Mouse (Mus musculus): Measurements from ENCODE around the gene Ehf. TPM values are rescaled to one million over a fixed set of nuclear protein-coding genes. Genes with fewer than 3 reads are reported as not detected.

Ehf gene
- polyA plus RNA-seq, 1 experiment from 2014 or later: not detected

GRCm38 (mm10) chr2:103290167-103290566, 12.9 kb downstream of the Ehf start:
- Histone ChIP-seq H3K4me3 (no peak overlapping the region), H3K4me1 (peaks cover 40% of the 10 kb centered on the region), H3K36me3 (replicated peaks) (no peaks in the 10 kb centered on the region), H3K27ac (no peak overlapping the region), H3K27me3 (ENCODE audit: poor library complexity, severe bottlenecking) (peaks cover 21% of the 10 kb centered on the region), H3K9me3 (no peaks in the 10 kb centered on the region)
- WGBS: 92% methylated on average over 3 of the region's 3 CpGs
- no peak for DNase-seq (ENCODE audit: extremely low spot score, low spot score)

GRCm38 (mm10) chr2:103289407-103289950, 13.6 kb downstream of the Ehf start:
- no peak overlapping the region for H3K4me3 ChIP-seq
- 79% methylated on average over 7 of the region's 7 CpGs for WGBS

GRCm38 (mm10) chr2:103287716-103288115, 15.4 kb downstream of the Ehf start:
- 60% methylated on average over 5 of the region's 5 CpGs for WGBS
- Histone ChIP-seq H3K4me1 (peaks cover 24% of the 10 kb centered on the region), H3K9me3 (no peaks in the 10 kb centered on the region), H3K36me3 (replicated peaks) (no peaks in the 10 kb centered on the region), H3K4me3 (no peak overlapping the region), H3K27ac (no peak overlapping the region), H3K27me3 (ENCODE audit: poor library complexity, severe bottlenecking) (peaks cover 21% of the 10 kb centered on the region)
- no peak for DNase-seq (ENCODE audit: extremely low spot score, low spot score)

More at GRCm38 (mm10) chr2:103289407-103289950, 13.6 kb downstream of the Ehf start:
- Histone ChIP-seq H3K9me3 (no peaks in the 10 kb centered on the region), H3K27me3 (ENCODE audit: poor library complexity, severe bottlenecking) (peaks cover 21% of the 10 kb centered on the region), H3K27ac (no peak overlapping the region), H3K36me3 (replicated peaks) (no peaks in the 10 kb centered on the region), H3K4me1 (peaks cover 37% of the 10 kb centered on the region)
- DNase-seq (ENCODE audit: extremely low spot score, low spot score): no peak

GRCm38 (mm10) chr2:103285561-103285960, 17.5 kb downstream of the Ehf start:
- 29% methylated on average over 2 of the region's 2 CpGs for WGBS
- Histone ChIP-seq H3K4me1 (peaks cover 21% of the 10 kb centered on the region), H3K9me3 (no peaks in the 10 kb centered on the region), H3K27me3 (ENCODE audit: poor library complexity, severe bottlenecking) (peaks cover 21% of the 10 kb centered on the region), H3K4me3 (no peak overlapping the region), H3K27ac (no peak overlapping the region), H3K36me3 (replicated peaks) (no peaks in the 10 kb centered on the region)
- no peak for DNase-seq (ENCODE audit: extremely low spot score, low spot score)

GRCm38 (mm10) chr2:103283730-103284129, 19.3 kb downstream of the Ehf start:
- no peak for DNase-seq (ENCODE audit: extremely low spot score, low spot score)
- no peaks in the 10 kb centered on the region for H3K36me3 ChIP-seq (replicated peaks)
- no peaks in the 10 kb centered on the region for H3K9me3 ChIP-seq
- WGBS: 86% methylated on average over 8 of the region's 8 CpGs
- no peak overlapping the region for H3K27ac ChIP-seq
- peaks cover 12% of the 10 kb centered on the region; the same call in 1 of the 2 replicates for H3K27me3 ChIP-seq (ENCODE audit: poor library complexity, severe bottlenecking)
- no peak overlapping the region for H3K4me3 ChIP-seq
- peaks cover 21% of the 10 kb centered on the region for H3K4me1 ChIP-seq

- Histone ChIP-seq H3K4me3 (no peak overlapping the region), H3K27me3 (ENCODE audit: poor library complexity, severe bottlenecking) (peaks cover 12% of the 10 kb centered on the region; the same call in 1 of the 2 replicates), H3K27ac (no peak overlapping the region), H3K4me1 (peaks cover 9% of the 10 kb centered on the region), H3K36me3 (replicated peaks) (no peaks in the 10 kb centered on the region), H3K9me3 (no peaks in the 10 kb centered on the region)
- no peak for DNase-seq (ENCODE audit: extremely low spot score, low spot score)
- 72% methylated on average over 8 of the region's 8 CpGs for WGBS
Measured at GRCm38 (mm10) chr2:103282184-103282750, 20.8 kb downstream of the Ehf start.

- Histone ChIP-seq H3K36me3 (replicated peaks) (no peaks in the 10 kb centered on the region), H3K4me3 (no peak overlapping the region), H3K4me1 (no peaks in the 10 kb centered on the region), H3K27ac (no peak overlapping the region), H3K9me3 (no peaks in the 10 kb centered on the region), H3K27me3 (ENCODE audit: poor library complexity, severe bottlenecking) (no peaks in the 10 kb centered on the region)
- DNase-seq (ENCODE audit: extremely low spot score, low spot score): no peak
- WGBS: 89% methylated on average over 1 of the region's 1 CpGs
Measured at GRCm38 (mm10) chr2:103279927-103280326, 23.2 kb downstream of the Ehf start.

GRCm38 (mm10) chr2:103278476-103278875, 24.6 kb downstream of the Ehf start:
- no peak for DNase-seq (ENCODE audit: extremely low spot score, low spot score)
- WGBS: 82% methylated on average over 1 of the region's 1 CpGs
- Histone ChIP-seq H3K4me3 (no peak overlapping the region), H3K4me1 (no peaks in the 10 kb centered on the region), H3K27ac (no peak overlapping the region), H3K9me3 (no peaks in the 10 kb centered on the region), H3K27me3 (ENCODE audit: poor library complexity, severe bottlenecking) (no peaks in the 10 kb centered on the region), H3K36me3 (replicated peaks) (no peaks in the 10 kb centered on the region)

- no peak overlapping the region for H3K27ac ChIP-seq
- H3K4me1 ChIP-seq: no peaks in the 10 kb centered on the region
- no peaks in the 10 kb centered on the region for H3K36me3 ChIP-seq (replicated peaks)
- no peak for DNase-seq (ENCODE audit: extremely low spot score, low spot score)
- H3K4me3 ChIP-seq: no peak overlapping the region
- H3K9me3 ChIP-seq: no peaks in the 10 kb centered on the region
- 79% methylated on average over 1 of the region's 1 CpGs for WGBS
- H3K27me3 ChIP-seq (ENCODE audit: poor library complexity, severe bottlenecking): no peaks in the 10 kb centered on the region
Measured at GRCm38 (mm10) chr2:103277794-103278193, 25.3 kb downstream of the Ehf start.

- DNase-seq (ENCODE audit: extremely low spot score, low spot score): no peak
- WGBS: 88% methylated on average over 6 of the region's 6 CpGs
- Histone ChIP-seq H3K27me3 (ENCODE audit: poor library complexity, severe bottlenecking) (no peaks in the 10 kb centered on the region), H3K4me1 (no peaks in the 10 kb centered on the region), H3K9me3 (no peaks in the 10 kb centered on the region), H3K36me3 (replicated peaks) (no peaks in the 10 kb centered on the region), H3K4me3 (no peak overlapping the region), H3K27ac (no peak overlapping the region)
Measured at GRCm38 (mm10) chr2:103275316-103275960, 27.6 kb downstream of the Ehf start.

- 95% methylated on average over 2 of the region's 2 CpGs for WGBS
- H3K4me3 ChIP-seq: no peak overlapping the region
- H3K27me3 ChIP-seq (ENCODE audit: poor library complexity, severe bottlenecking): no peaks in the 10 kb centered on the region
Measured at GRCm38 (mm10) chr2:103274803-103275202, 28.3 kb downstream of the Ehf start.

GRCm38 (mm10) chr2:103274270-103274669, 28.8 kb downstream of the Ehf start:
- no peak for DNase-seq (ENCODE audit: extremely low spot score, low spot score)
- Histone ChIP-seq H3K27ac (no peak overlapping the region), H3K4me3 (no peak overlapping the region), H3K4me1 (no peaks in the 10 kb centered on the region), H3K9me3 (no peaks in the 10 kb centered on the region), H3K27me3 (ENCODE audit: poor library complexity, severe bottlenecking) (no peaks in the 10 kb centered on the region), H3K36me3 (replicated peaks) (no peaks in the 10 kb centered on the region)
- WGBS: 92% methylated on average over 1 of the region's 1 CpGs

More at GRCm38 (mm10) chr2:103274803-103275202, 28.3 kb downstream of the Ehf start:
- no peaks in the 10 kb centered on the region for H3K9me3 ChIP-seq
- no peak for DNase-seq (ENCODE audit: extremely low spot score, low spot score)
- no peaks in the 10 kb centered on the region for H3K36me3 ChIP-seq (replicated peaks)
- no peak overlapping the region for H3K27ac ChIP-seq
- H3K4me1 ChIP-seq: no peaks in the 10 kb centered on the region

GRCm38 (mm10) chr2:103271481-103271880, 31.6 kb downstream of the Ehf start:
- Histone ChIP-seq H3K4me3 (no peak overlapping the region), H3K27me3 (ENCODE audit: poor library complexity, severe bottlenecking) (no peaks in the 10 kb centered on the region), H3K4me1 (no peaks in the 10 kb centered on the region), H3K36me3 (replicated peaks) (no peaks in the 10 kb centered on the region), H3K27ac (no peak overlapping the region), H3K9me3 (no peaks in the 10 kb centered on the region)
- 87% methylated on average over 8 of the region's 8 CpGs for WGBS
- no peak for DNase-seq (ENCODE audit: extremely low spot score, low spot score)
